Mouse (Mus musculus) hindbrain, embryonic 13.5 days (tissue): ENCODE results near the gene Zc3h12d. TPM values are rescaled to one million over a fixed set of nuclear protein-coding genes. Genes with fewer than 3 reads are reported as not detected.

Experiments used
- ATAC-seq: fragments of 200-750 bp; cut with Nextera tagmentation; 2 replicates; pipeline ENCODE4 v1.8.0; 2017; ENCODE audit warnings: moderate TSS enrichment; ENCODE audit not compliant: low FRiP score
- H3K27ac ChIP-seq: fragments of 300-500 bp; sonication (generic); 2 replicates; pipeline ENCODE4 v1.5.1; 2015; ENCODE audit warnings: inconsistent platforms, mild to moderate bottlenecking, moderate library complexity
- H3K27me3 ChIP-seq: fragments of 300-500 bp; sonication (generic); 2 replicates; pipeline ENCODE4 v1.6.1; 2015; ENCODE audit warnings: mild to moderate bottlenecking, inconsistent platforms
- H3K36me3 ChIP-seq: fragments of 300-500 bp; sonication (generic); 2 replicates; pipeline ENCODE4 v1.6.1; 2015; ENCODE audit warnings: mild to moderate bottlenecking, inconsistent platforms
- H3K4me1 ChIP-seq: fragments of 300-500 bp; sonication (generic); replicated peaks from 2 replicates; pipeline ENCODE4 v1.6.1; 2015; ENCODE audit warnings: inconsistent platforms
- H3K4me2 ChIP-seq: fragments of 300-500 bp; sonication (generic); 2 replicates; pipeline ENCODE4 v1.6.1; 2015; ENCODE audit warnings: inconsistent platforms, mild to moderate bottlenecking, moderate library complexity
- H3K4me3 ChIP-seq: fragments of 300-500 bp; sonication (generic); 2 replicates; pipeline ENCODE4 v1.5.1; 2015; ENCODE audit warnings: mild to moderate bottlenecking, inconsistent platforms
- H3K9ac ChIP-seq: fragments of 300-500 bp; sonication (generic); 2 replicates; pipeline ENCODE4 v1.6.1; 2015; ENCODE audit warnings: mild to moderate bottlenecking, inconsistent platforms
- H3K9me3 ChIP-seq: fragments of 300-500 bp; sonication (generic); 2 replicates; pipeline ENCODE4 v1.6.1; 2016; ENCODE audit warnings: inconsistent platforms
- WGBS: fragments of 180-500 bp; shearing (Covaris S2); methylation state at CpG from one replicate; pipeline ENCODE4 v1.1.7; 2015; 5-methylcytosine and 5-hydroxymethylcytosine counted together
- polyA plus RNA-seq: library from polyadenylated mRNA; unstranded; fragments of >200 nt; fragmentation: Nextera tagmentation; extraction: Ambion mirVana; gene quantifications from 2 replicates; pipeline ENCODE4 v1.2.1, GENCODE M21; 2015

Gene Zc3h12d
- 0.18 TPM in 2 replicates for polyA plus RNA-seq

GRCm38 (mm10) chr10:7832171-7832676, at the start of gene Zc3h12d:
Zc3h12d (plus strand) TSS chr10:7832470.
- Histone ChIP-seq H3K9ac (no peak within 1 kb of the TSS), H3K4me3 (no peak within 1 kb of the TSS), H3K4me1 (peaks cover 11% of the 10 kb centered on the region), H3K27me3 (no peaks in the 10 kb centered on the region), H3K9me3 (no peaks in the 10 kb centered on the region), H3K36me3 (no peaks in the 10 kb centered on the region), H3K4me2 (peak within 1 kb of the TSS; percentile 26), H3K27ac (no peak within 1 kb of the TSS)
- WGBS, result 4% methylated on average over 15 of the region's 15 CpGs
- ATAC-seq, result peak; percentile 59

DNA sequence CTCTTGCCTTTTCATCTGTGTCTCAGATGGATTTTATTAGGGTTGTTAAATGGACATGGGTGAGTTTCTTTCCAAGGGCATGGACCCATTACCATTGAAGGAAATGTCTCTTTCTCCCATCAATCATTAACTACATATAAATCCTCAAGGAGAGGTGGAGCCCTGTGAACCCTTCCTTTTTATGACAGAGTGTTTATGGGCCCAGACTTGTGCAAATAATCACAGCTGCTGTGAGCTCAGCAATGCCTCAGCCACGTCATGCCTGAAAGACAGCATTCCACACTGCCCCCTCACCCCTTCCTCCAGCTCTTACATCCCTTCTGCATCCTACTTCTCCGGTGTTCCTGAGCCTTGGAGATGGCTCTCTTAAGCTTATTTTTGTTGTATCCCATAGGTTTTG, 45.0 kb upstream of the Zc3h12d start:
- no peak overlapping the region for H3K4me2 ChIP-seq
- no peaks in the 10 kb centered on the region for H3K27me3 ChIP-seq
- 51% methylated on average over 2 of the region's 2 CpGs for WGBS
- H3K4me3 ChIP-seq, result no peak overlapping the region
- no peak for ATAC-seq
- peaks cover 17% of the 10 kb centered on the region for H3K36me3 ChIP-seq
- peaks cover 9% of the 10 kb centered on the region for H3K4me1 ChIP-seq
- H3K9ac ChIP-seq, result no peak overlapping the region
- no peaks in the 10 kb centered on the region for H3K9me3 ChIP-seq
- no peak overlapping the region for H3K27ac ChIP-seq

- 0% methylated on average over 10 of the region's 10 CpGs for WGBS
- H3K27me3 ChIP-seq, result no peaks in the 10 kb centered on the region
- peak overlapping the region; percentile 82 for H3K9ac ChIP-seq
- H3K4me3 ChIP-seq, result peak overlapping the region; percentile 74
- peaks cover 24% of the 10 kb centered on the region for H3K4me1 ChIP-seq
- H3K36me3 ChIP-seq, result peaks cover 29% of the 10 kb centered on the region
- H3K9me3 ChIP-seq, result no peaks in the 10 kb centered on the region
- peak; percentile 25; the same call in 1 of the 2 replicates for ATAC-seq
- peak overlapping the region; percentile 61 for H3K4me2 ChIP-seq
- peak overlapping the region; percentile 74 for H3K27ac ChIP-seq
These were observed 40.0 kb upstream of the Zc3h12d start for GRCm38 (mm10) chr10:7792254-7792750.

DNA sequence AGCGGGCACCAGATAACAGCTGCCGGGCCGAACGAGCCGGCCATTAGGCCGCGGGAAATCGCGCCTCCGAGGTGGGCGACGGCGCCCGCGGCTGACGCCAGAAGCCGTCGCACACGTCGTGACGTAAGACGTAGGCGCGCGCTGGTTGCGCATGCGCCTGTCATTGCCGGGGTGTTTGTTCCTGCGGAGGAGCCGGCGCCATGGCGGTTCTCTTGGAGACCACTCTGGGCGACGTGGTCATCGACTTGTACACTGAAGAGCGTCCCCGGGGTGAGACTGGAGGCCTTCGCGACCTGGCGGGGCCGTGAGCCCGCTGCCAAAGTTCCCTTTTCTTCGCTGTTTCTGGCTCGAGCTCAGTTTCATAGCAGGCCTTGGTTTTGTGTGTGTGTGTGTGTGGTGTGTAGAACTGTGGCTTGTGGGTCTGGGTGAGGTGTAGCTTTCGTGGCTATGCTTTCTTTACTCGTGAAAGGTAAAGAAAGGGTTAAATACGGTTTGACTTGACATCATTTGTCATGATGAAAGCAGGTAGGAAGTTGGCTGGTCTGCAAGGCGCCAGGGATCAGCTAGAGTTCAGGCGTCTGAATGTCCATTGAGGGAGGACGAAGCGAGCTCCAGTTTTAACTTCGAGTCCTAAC, 39.4 kb upstream of the Zc3h12d start, which contains the start of the genes Ginm1 and Ppil4:
Gene Ginm1 (minus strand): TSS at position 74 of the 635 bp plus-strand sequence.
Gene Ppil4 (plus strand): TSS at position 141 of the 635 bp plus-strand sequence.
- WGBS, result under 1% methylated on average over 52 of the region's 52 CpGs
- Histone ChIP-seq H3K27me3 (no peaks in the 10 kb centered on the region), H3K4me3 (peak within 1 kb of the TSS; percentile 74), H3K27ac (peak within 1 kb of the TSS; percentile 74), H3K36me3 (peaks cover 35% of the 10 kb centered on the region), H3K4me1 (peaks cover 24% of the 10 kb centered on the region), H3K9me3 (no peaks in the 10 kb centered on the region), H3K9ac (peak within 1 kb of the TSS; percentile 82), H3K4me2 (peak within 1 kb of the TSS; percentile 83)
- ATAC-seq, result peak; percentile 95

DNA sequence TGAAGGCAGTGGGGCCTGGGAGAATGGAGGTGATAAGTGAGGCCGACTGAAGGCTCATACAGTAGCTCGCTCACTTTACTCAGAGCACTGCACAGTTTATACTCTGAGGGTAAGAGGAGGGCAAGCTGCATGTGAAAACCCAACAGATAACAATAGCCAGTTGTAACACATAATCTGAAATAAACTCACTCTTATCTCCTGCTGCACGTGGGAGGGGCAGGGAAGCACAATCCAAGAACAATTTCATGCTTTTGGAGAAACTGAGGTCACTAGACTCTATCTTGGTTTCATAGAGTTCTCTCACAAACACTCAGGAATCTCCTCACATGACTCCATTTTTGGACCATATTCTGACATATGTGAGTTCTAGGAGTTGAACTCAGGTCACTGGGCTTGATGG, 31.0 kb upstream of the Zc3h12d start:
- Histone ChIP-seq H3K4me3 (no peak overlapping the region), H3K36me3 (peaks cover 84% of the 10 kb centered on the region), H3K27ac (no peak overlapping the region), H3K9me3 (no peaks in the 10 kb centered on the region), H3K9ac (no peak overlapping the region), H3K4me1 (no peaks in the 10 kb centered on the region), H3K27me3 (no peaks in the 10 kb centered on the region), H3K4me2 (no peak overlapping the region)
- no peak for ATAC-seq
- 97% methylated on average over 3 of the region's 3 CpGs for WGBS

DNA sequence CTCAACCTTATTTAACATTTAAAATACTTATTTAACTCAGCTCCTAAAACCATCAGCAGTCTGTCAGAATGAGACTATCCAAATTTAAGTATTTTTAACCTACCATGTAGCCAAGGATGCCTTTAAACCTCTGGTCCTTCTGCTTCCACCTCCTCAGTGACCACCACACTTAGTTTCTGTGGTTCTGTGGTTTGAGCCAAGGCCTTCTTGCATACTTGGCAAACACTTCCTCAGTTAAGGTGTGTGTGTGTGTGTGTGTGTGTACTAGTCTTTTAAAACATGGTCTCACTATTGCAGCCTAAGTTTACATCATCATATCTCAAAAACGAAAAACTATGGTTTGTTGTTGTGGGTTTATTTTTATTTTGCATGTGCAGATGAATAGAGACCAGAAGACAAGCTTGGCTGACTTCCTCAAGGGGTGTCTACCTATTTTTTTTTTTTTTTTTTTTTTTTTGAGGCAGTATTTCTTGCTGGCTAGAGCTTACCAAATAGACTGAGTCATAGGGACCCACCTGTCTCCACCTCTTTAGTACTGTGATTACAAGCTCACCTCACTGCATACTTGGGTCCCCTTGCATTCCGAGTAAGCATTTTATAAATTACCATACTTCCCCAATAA, 29.6 kb upstream of the Zc3h12d start:
- Histone ChIP-seq H3K36me3 (peaks cover 78% of the 10 kb centered on the region), H3K27ac (no peak overlapping the region), H3K4me3 (no peak overlapping the region), H3K9me3 (no peaks in the 10 kb centered on the region), H3K27me3 (no peaks in the 10 kb centered on the region), H3K4me1 (no peaks in the 10 kb centered on the region), H3K9ac (no peak overlapping the region), H3K4me2 (no peak overlapping the region)
- ATAC-seq, result no peak
- 94% methylated on average over 2 of the region's 2 CpGs for WGBS

- Histone ChIP-seq H3K9me3 (no peaks in the 10 kb centered on the region), H3K4me2 (no peak overlapping the region), H3K27ac (no peak overlapping the region), H3K4me3 (no peak overlapping the region), H3K27me3 (no peaks in the 10 kb centered on the region), H3K9ac (no peak overlapping the region), H3K36me3 (peaks cover 64% of the 10 kb centered on the region), H3K4me1 (no peaks in the 10 kb centered on the region)
- no peak for ATAC-seq
- 52% methylated on average over 2 of the region's 2 CpGs for WGBS
These were observed 22.3 kb upstream of the Zc3h12d start for GRCm38 (mm10) chr10:7809937-7810336.

GRCm38 (mm10) chr10:7816476-7816875, 15.8 kb upstream of the Zc3h12d start:
- H3K27me3 ChIP-seq, result no peaks in the 10 kb centered on the region
- no peak overlapping the region for H3K4me2 ChIP-seq
- ATAC-seq, result no peak
- WGBS, result 89% methylated on average over 2 of the region's 2 CpGs
- H3K9me3 ChIP-seq, result no peaks in the 10 kb centered on the region
- no peak overlapping the region for H3K9ac ChIP-seq
- H3K4me1 ChIP-seq, result no peaks in the 10 kb centered on the region
- no peak overlapping the region for H3K27ac ChIP-seq
- H3K4me3 ChIP-seq, result no peak overlapping the region
- peaks cover 68% of the 10 kb centered on the region for H3K36me3 ChIP-seq

DNA sequence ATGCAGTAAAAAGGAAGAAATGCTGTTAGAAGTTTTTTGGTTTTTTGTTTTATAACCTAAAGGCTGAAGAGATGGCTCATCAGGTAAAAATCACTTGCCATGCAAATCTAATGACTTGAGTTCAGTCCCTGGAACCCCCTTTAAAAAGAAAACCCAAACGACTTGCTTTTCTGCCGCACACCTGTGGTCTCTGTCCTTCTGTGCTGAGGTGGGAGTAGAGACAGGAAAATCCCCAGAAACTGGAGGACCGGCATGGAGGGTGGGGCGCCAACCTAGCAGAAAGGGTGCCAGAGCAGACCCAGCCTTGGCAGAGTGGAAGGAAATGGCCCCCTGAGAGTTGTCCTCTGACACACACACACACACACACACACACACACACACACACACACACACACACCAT, 13.6 kb upstream of the Zc3h12d start:
- no peak overlapping the region for H3K4me3 ChIP-seq
- H3K36me3 ChIP-seq, result peaks cover 72% of the 10 kb centered on the region
- no peaks in the 10 kb centered on the region for H3K27me3 ChIP-seq
- H3K27ac ChIP-seq, result no peak overlapping the region
- no peak for ATAC-seq
- WGBS, result 94% methylated on average over 4 of the region's 4 CpGs
- H3K4me2 ChIP-seq, result no peak overlapping the region
- H3K9me3 ChIP-seq, result no peaks in the 10 kb centered on the region
- H3K9ac ChIP-seq, result no peak overlapping the region
- H3K4me1 ChIP-seq, result no peaks in the 10 kb centered on the region

- Histone ChIP-seq H3K27me3 (no peaks in the 10 kb centered on the region), H3K4me1 (no peaks in the 10 kb centered on the region), H3K4me3 (no peak overlapping the region), H3K9ac (no peak overlapping the region), H3K36me3 (peaks cover 74% of the 10 kb centered on the region), H3K27ac (no peak overlapping the region), H3K9me3 (no peaks in the 10 kb centered on the region), H3K4me2 (no peak overlapping the region)
- ATAC-seq, result no peak
- 94% methylated on average over 4 of the region's 4 CpGs for WGBS
These were observed 13.1 kb upstream of the Zc3h12d start for GRCm38 (mm10) chr10:7819156-7819555.

DNA sequence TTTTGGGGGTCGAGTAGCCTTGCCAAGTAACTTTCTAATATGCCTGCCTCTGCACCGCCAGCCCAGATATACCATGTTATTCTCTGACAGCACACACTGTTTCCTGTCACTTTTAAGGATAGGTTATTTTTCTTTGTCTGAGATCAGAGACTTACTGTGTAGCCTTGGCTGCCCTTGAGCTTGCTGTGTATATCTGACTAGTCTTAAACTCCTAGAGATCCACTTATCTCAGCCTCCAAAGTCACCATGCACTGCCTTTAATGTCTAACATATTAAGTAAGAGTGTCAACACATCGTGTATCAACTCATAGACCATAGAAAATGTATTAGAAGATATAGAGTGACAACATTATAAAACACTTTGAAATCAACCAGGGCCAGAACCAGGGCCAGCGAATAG, 12.7 kb upstream of the Zc3h12d start:
- ATAC-seq, result no peak

DNA sequence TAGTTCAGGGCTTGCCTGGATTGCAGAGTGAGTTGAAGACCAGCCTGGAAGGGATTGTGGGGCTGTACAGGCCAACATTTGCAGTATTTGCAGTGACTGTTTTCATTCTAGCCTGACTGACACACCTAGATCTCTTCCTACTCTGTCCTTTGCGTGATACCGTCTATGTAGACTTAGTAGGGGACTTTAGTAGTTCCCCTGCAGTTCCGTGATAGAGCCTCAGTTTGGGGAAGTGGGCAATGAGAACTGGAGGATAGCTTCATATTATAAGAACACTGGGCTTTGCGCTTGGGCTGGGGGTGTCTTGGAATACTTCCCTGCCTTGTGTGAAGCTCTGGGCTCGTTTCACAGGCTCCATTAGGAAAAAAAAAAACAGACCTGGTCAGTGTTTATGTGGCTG, 12.1 kb upstream of the Zc3h12d start:
- H3K9ac ChIP-seq, result no peak overlapping the region
- H3K36me3 ChIP-seq, result peaks cover 68% of the 10 kb centered on the region
- 95% methylated on average over 5 of the region's 5 CpGs for WGBS
- no peaks in the 10 kb centered on the region for H3K9me3 ChIP-seq
- no peak overlapping the region for H3K27ac ChIP-seq
- no peaks in the 10 kb centered on the region for H3K4me1 ChIP-seq
- ATAC-seq, result no peak
- no peak overlapping the region for H3K4me3 ChIP-seq
- H3K27me3 ChIP-seq, result no peaks in the 10 kb centered on the region
- H3K4me2 ChIP-seq, result no peak overlapping the region

More for the DNA sequence above, 12.7 kb upstream of the Zc3h12d start:
- Histone ChIP-seq H3K27me3 (no peaks in the 10 kb centered on the region), H3K4me1 (no peaks in the 10 kb centered on the region), H3K9ac (no peak overlapping the region), H3K4me3 (no peak overlapping the region), H3K9me3 (no peaks in the 10 kb centered on the region), H3K36me3 (peaks cover 70% of the 10 kb centered on the region), H3K27ac (no peak overlapping the region), H3K4me2 (no peak overlapping the region)
- 97% methylated on average over 4 of the region's 4 CpGs for WGBS
